Mouse (Mus musculus) cortical plate, adult 2 months (tissue): Measurements from ENCODE around the gene BC004004. TPM values are rescaled to one million over a fixed set of nuclear protein-coding genes. Genes with fewer than 3 reads are reported as not detected.
A peak's percentile ranks its signal among the peaks of the same experiment; 100 is the strongest.

Source experiments
- H3K27ac ChIP-seq: fragments of 200-500 bp; 2 replicates; pipeline ENCODE4 v1.5.1; 2012; ENCODE audit warnings: low read length, control low read depth, inconsistent platforms; ENCODE audit not compliant: insufficient read depth
- H3K4me1 ChIP-seq: fragments of 200-500 bp; 2 replicates; pipeline ENCODE4 v1.6.1; 2011; ENCODE audit warnings: low read length; ENCODE audit not compliant: control insufficient read depth, insufficient read depth
- H3K4me3 ChIP-seq: fragments of 200-500 bp; 2 replicates; pipeline ENCODE4 v1.5.1; 2011; ENCODE audit warnings: mild to moderate bottlenecking, low read length, control low read depth; ENCODE audit not compliant: insufficient read depth
- CTCF ChIP-seq: fragments of 200-500 bp; IDR thresholded peaks from 2 replicates; pipeline ENCODE4 v1.5.1; 2011; ENCODE audit warnings: mild to moderate bottlenecking, control low read depth, low read length; ENCODE audit not compliant: insufficient read depth; ENCODE audit errors: extremely low read depth
- POLR2A ChIP-seq: fragments of 200-500 bp; IDR thresholded peaks from 2 replicates; pipeline ENCODE4 v1.6.1; 2011; ENCODE audit warnings: mild to moderate bottlenecking, low read length, control low read depth; ENCODE audit not compliant: insufficient read depth; ENCODE audit errors: extremely low read depth
- polyA plus RNA-seq: library from polyadenylated mRNA; depleted of rRNA; stranded (reverse); fragments of >200 nt; gene quantifications from 2 replicates; pipeline ENCODE4 v1.2.3, GENCODE M21; 2012

The BC004004 gene
- polyA plus RNA-seq, 1 experiment = 92.1 TPM

DNA sequence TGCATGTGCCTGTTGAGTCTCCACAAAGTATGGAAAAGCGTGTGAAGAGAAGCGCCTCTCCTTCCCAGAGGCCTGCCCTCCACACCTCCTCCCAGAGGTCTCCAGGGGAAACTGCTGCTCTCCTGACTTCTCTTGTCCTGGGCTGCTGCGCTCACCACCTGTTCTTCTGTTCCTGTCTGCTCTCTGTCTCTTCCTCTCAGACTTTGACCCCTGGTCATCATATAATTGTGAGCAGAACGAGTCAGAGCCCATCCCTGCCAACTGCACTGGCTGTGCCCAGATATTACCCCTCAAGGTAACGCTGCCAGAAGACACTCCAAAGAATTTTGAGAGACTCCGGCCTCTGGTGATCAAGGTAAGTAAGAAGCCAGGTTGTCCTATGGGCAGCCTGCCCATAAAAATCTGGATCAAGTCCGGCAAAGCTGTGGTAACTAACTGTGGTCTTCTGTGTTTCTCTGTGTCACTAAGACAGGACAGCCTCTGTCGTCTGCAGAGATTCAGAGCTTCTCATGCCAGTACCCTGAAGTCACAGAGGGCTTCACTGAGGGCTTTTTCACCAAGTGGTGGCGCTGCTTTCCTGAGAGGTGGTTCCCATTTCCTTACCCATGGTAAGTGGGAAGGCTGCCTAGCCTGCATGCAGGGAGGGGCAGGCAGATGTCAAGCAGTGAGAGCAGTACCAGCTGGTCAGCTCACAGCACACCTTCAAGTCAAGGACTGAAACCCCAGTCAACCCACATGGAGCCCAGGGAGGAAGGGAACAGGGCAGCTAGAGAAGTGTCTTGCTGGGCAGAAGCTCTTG lies 25.4 kb downstream of the BC004004 start:
- Histone ChIP-seq H3K27ac (no peak overlapping the region), H3K4me3 (no peak overlapping the region), H3K4me1 (no peaks in the 10 kb centered on the region)
- TF ChIP-seq POLR2A (no peak), CTCF (peak; percentile 25; the same call in 1 of the 2 replicates)

DNA sequence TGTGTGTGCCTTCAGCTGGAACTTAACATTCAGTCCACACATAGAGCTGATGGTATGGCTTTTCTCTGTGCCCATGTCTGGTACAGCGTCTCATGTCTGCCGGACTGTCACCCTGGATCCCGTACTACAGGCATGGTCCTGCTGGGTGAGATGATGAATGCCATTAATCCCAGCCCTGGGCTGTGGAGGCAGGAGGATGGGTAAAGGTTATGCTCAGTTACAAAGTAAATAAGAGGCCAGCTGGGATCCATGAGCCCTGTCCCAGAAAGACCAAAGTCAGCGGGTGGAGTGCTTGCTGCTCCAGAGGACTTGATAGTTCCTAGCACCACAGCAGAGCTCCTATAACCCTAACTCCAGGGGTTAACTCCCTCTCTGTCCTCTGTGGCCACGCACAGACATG lies 27.2 kb downstream of the BC004004 start:
- no peak for TF ChIP-seq CTCF
- no peak for TF ChIP-seq POLR2A
- no peak overlapping the region for H3K4me3 ChIP-seq
- H3K27ac ChIP-seq = no peak overlapping the region
- H3K4me1 ChIP-seq = no peaks in the 10 kb centered on the region

GRCm38 (mm10) chr17:29297321-29297720 lies 28.7 kb downstream of the BC004004 start:
- no peaks in the 10 kb centered on the region for H3K4me1 ChIP-seq
- TF ChIP-seq POLR2A (no peak), CTCF (no peak)

DNA sequence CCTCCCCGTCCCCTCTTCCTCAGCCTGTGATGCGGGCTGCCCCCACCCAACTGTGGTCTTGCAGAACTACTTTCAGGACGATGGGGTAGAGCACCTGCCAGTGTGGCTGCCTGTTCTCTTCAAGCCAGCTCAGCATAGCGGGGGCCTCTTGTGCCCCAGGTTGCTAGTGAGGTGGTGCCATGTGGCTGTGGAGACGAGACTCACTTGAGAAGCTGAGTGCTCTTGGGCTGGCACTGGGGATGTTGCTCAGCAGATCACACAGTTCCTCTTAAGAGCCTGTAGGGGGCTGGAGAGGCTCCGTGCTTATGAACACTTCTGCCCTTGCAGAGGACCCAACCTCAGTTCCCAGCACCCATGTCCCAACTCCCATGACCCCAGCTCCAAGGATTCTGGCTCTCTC lies 29.2 kb downstream of the BC004004 start:
- no peak overlapping the region for H3K4me3 ChIP-seq
- no peaks in the 10 kb centered on the region for H3K4me1 ChIP-seq
- TF ChIP-seq POLR2A = no peak
- TF ChIP-seq CTCF = no peak
- H3K27ac ChIP-seq = no peak overlapping the region

More at GRCm38 (mm10) chr17:29297321-29297720, 28.7 kb downstream of the BC004004 start:
- Histone ChIP-seq H3K27ac (no peak overlapping the region), H3K4me3 (no peak overlapping the region)

- Histone ChIP-seq H3K4me3 (no peak overlapping the region), H3K4me1 (no peaks in the 10 kb centered on the region), H3K27ac (no peak overlapping the region)
- no peak for TF ChIP-seq POLR2A
- no peak for TF ChIP-seq CTCF
These were observed 30.7 kb downstream of the BC004004 start for GRCm38 (mm10) chr17:29299282-29299681.

DNA sequence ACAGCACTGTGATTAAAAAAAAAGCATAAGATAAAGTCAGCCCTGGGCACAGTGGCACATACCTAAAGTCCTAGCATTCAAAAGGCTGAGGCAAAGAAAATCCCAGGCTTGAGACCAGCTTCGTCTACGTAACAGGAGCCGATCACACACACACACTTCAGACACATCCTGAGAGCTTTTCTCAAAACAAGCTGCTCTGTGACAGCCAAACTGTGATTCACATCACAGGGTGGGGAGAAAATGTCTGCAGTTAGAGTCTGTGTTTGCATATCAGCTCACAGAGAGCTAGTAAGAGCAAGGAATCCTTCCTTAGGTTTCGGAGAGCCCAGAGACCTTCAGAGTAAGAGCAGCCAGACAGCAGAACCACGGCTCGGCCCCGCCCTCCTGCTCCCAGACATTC lies 32.3 kb downstream of the BC004004 start:
- no peak for TF ChIP-seq CTCF
- no peak for TF ChIP-seq POLR2A
- Histone ChIP-seq H3K4me1 (no peaks in the 10 kb centered on the region), H3K27ac (no peak overlapping the region), H3K4me3 (no peak overlapping the region)

- Histone ChIP-seq H3K27ac (no peak overlapping the region), H3K4me1 (no peaks in the 10 kb centered on the region), H3K4me3 (no peak overlapping the region)
- TF ChIP-seq CTCF (no peak), POLR2A (no peak)
These were observed 32.8 kb downstream of the BC004004 start for GRCm38 (mm10) chr17:29301421-29301820.

GRCm38 (mm10) chr17:29302149-29302548 lies 33.6 kb downstream of the BC004004 start:
- TF ChIP-seq POLR2A (no peak), CTCF (no peak)
- no peaks in the 10 kb centered on the region for H3K4me1 ChIP-seq
- H3K27ac ChIP-seq = no peak overlapping the region
- no peak overlapping the region for H3K4me3 ChIP-seq

DNA sequence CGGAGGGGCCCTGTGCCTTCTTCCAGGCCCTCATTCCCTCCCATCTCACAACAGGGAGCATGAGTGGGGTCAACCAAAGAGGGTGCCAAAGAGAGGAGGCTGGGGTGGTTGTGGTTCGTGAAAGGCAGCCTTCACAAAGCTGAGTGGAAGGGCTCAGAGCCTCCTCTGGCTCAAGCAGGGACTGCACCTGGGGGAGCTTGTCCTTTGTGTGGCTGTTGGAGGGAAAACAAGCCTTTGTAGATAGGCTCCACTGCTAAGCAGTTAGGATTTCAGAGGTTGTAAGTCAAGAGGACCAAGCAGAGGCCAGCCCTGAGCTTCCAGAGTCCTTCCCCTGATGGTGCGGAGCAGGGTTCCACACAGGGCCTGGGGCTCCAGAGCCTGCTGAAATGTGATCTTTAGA lies 34.5 kb downstream of the BC004004 start:
- Histone ChIP-seq H3K4me1 (no peaks in the 10 kb centered on the region), H3K27ac (no peak overlapping the region), H3K4me3 (no peak overlapping the region)
- TF ChIP-seq CTCF (0 out of 2 replicates have a peak, but pooled peaks have one; percentile 7), POLR2A (no peak)

DNA sequence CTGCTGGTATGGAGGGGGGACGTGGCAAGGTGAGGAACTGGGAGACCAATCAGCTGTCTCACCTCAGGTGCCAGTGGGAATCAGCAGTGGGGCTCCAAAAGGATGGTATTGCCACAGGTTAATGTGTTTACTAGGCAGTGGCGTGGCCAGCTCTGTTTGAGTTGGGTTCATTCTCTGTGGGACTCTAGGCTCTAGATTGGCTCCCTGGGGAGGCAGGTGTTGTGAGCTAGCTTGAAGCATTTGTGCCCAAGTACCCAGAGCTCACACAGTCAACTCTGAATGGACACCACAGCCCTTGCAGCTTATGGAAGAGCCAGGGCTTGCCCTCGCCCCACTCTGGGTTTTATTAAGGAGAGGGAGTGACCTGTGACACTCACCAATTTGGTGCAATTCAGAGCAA lies 35.3 kb downstream of the BC004004 start:
- Histone ChIP-seq H3K4me1 (no peaks in the 10 kb centered on the region), H3K27ac (no peak overlapping the region), H3K4me3 (no peak overlapping the region)
- TF ChIP-seq POLR2A (no peak), CTCF (no peak)
